Mouse (Mus musculus): ENCODE measurements around the gene Akap2.

DNA sequence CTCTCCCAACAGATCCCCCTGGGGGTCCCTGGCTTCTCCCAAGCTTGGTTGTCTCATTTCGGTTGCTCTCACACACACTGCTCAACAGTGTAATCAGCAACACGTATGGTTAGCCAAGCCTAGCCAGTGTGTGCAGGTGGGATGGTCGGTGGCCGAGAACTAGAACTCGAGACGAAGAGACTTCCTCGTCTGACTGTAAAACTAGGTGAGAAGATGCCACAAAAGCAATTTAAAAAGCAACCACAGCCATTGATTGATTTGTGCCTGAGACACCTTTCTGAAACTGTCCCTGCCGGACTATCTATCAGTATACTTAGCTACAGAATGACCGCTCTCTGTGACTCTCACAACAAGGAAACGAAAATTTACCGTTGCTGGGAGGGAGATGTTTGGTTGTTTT is 37.6 kb downstream of the Akap2 start:
- TF ChIP-seq CTCF (IDR thresholded peaks at IDR 0.05; ENCODE audit: borderline replicate concordance, extremely low read depth, insufficient read depth, insufficient read length) (no peak), POLR2A (IDR thresholded peaks at IDR 0.05; ENCODE audit: borderline replicate concordance, extremely low read depth, insufficient read depth, insufficient read length, poor library complexity, severe bottlenecking) (no peak)

All from brain, embryonic 14.5 days (tissue).